Mouse (Mus musculus) liver, embryonic 14.5 days (tissue): ENCODE data around the gene Senp1.

Experiments used
- CTCF ChIP-seq: IDR thresholded peaks from 2 replicates; pipeline ENCODE4 v1.5.1; 2016; ENCODE audit warnings: antibody characterized with exemption, low read depth, control low read depth
- EP300 ChIP-seq: IDR thresholded peaks from 2 replicates; pipeline ENCODE4 v1.6.1; 2016; ENCODE audit warnings: antibody characterized with exemption, low read depth

DNA sequence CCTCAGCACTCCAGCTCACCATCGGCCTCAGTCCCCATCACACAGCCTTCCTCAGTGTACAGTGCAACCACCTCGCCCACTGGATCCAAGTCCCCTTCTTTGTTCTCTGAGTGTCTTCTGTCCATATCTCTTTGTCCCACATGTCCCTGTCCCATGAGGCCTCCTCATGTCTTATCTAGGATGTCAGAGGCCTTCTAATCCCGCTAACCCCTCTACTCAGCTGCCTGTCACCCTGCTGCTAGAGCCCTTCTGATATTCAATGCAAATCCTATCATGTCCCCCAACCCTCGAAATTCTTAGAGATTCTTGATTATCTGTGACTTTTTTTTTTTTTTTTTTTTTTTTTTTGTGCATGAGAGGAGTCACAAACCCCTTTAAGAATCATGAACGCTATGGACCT, 22.7 kb upstream of the Senp1 start:
- no peak for TF ChIP-seq CTCF
- TF ChIP-seq EP300 = peak; percentile 85
